Mouse (Mus musculus): ENCODE measurements around the gene Agtr1a.

The Agtr1a gene

GRCm38 (mm10) chr13:30336148-30336801, at the start of gene Agtr1a:
Agtr1a (plus strand) TSS chr13:30336441.
- peak; percentile 64 for DNase-seq (ENCODE audit: low read depth, low spot score)

DNA sequence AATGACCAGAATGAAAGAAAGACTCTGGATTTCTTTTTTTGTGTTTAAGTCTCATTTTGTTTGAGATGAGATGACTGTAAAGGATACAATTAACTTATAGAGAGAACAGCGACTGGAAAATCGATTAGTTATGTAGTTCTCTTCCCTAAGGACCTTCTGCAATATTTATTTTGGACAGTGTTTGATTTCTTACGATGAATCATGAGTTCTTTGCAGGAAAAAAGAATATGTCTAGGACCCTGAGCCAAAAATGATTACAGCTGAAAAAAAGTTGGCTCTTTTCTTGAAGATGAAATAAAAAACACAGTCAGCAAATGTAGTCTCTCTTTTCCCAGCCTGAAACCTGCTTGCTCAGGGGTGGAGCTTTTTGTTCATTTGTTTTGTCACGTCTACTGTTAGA, 26.0 kb upstream of the Agtr1a start:
- DNase-seq (ENCODE audit: low read depth, low spot score): no peak

DNA sequence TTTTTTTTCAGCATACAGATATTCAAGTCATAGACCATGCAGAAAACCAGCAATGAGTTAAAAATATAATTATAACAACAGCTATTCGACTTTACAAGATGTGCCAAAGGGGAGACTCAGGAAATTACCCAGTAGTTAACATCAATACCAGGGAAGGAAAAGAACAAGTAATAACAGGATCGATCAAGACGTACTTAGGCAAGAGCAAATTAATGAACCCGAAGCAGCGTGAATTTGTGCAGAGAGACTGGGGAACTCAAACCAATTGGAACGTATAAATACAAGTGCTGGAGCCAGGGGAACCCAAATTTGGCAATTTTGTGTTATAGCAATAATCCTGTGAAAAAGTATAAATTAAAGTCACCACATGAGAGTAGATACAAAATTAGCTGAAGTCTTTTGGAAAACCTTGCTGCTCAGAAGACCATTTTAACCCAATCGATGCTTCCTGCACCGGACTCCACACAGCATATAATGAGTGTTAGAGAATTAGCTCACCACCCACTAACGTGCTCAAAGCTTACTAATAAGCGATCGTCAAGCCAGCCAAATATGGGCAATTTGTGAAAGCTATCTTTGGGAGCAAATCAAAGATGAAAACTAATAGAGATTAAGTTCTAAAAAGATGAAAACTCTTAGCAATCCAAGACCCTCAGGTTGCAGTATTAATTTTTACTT, 11.4 kb upstream of the Agtr1a start:
- DNase-seq (ENCODE audit: low read depth, low spot score): no peak

DNA sequence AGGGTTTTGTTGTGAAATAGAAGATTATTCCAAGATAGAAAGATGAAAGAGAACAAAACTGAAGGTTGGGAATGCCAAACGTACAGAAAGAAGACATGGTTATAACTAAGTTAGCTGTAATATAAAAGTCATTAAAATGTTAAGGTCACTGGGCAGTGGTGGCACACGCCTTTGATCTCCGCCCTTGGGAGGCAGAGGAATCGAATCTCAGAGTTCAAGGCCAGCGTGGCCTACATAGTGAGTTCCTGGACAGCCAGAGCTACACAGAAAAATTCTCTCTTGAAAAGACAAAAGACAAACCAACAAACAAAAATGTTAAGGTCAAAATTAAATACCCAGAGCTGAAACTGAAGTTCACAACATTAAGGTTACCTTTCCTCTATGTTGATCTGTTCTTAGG, 5.2 kb upstream of the Agtr1a start:
- no peak for DNase-seq (ENCODE audit: low read depth, low spot score)

DNA sequence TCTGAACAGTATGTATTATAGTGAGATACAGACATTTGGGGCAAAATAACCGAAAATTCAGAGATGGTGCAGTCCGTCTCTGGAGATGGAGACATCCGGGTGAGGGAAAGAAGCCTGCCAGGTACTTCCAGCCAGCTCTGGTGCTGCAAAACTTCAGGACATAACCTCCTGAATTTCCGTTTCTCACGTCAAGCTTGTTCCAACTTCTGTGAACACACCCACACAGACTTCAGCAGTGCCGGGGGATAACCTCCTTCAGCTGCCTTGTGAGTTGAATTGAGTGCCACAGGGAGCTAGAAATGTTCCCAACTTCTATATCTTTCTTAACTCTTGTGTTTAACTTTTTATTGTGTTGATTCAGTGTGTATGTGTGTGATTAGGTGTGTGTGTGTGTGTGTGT, 4.4 kb upstream of the Agtr1a start:
- DNase-seq (ENCODE audit: low read depth, low spot score): no peak

GRCm38 (mm10) chr13:30332581-30332980, 3.7 kb upstream of the Agtr1a start:
- no peak for DNase-seq (ENCODE audit: low read depth, low spot score)

DNA sequence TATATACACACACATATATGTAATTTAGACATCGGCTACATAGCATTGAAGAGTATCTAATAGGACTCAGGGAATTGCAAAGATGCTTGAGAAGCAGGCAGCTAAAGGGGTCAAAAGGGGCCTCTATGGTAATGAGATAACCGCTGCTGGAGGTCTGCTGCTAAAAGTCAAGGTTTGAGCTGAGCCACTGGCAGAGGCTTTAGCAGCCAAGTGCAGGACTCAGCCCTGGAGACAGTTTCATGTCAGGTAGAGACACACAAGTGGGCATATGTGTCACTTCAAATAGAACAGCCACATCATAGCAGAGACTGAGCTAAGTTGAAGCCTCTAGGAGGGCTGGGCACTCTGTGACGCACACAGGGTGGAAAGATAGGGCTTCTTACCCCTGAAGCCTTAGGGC, 1.6 kb upstream of the Agtr1a start:
- no peak for DNase-seq (ENCODE audit: low read depth, low spot score)

DNA sequence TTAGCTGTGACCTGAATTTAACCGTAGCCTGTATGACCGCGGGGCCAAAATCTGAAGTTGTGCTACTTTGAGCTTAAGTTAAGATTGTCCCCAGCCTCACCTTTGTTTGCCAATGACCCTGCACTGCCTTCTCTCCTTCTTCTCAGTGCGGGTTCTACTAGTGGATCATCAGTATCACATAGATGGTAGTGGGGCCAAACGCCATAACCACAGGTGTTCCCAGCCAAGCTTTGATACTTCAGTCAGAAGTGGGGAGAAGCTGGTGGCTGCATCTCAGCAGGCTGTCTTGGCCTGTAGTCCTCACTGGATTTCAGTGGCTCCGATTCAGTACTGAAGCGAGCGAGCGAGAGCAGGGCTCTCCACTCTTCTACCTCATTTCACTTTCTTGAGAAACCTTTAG, 672 bp downstream of the Agtr1a start:
- DNase-seq (ENCODE audit: low read depth, low spot score): peak; percentile 3

DNA sequence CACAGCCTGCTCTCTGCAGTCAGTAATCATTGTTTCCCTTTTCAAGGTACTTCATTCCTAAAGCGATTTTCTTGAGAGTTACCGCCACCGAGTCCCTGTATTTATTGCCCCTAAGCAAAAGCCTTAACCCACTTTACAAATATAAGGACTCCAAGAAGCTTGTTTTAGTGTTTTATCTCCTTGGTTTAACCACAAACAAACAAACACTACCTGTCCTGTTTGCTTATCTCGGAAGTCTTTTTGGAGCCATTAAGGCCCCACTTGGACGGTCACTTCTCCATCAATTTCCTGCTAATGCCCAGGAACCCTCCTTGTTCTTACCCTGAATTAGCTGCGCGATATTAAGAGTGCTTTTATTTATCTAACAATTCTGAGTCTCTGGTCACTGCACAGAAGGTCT, 1.4 kb downstream of the Agtr1a start:
- DNase-seq (ENCODE audit: low read depth, low spot score): no peak

DNA sequence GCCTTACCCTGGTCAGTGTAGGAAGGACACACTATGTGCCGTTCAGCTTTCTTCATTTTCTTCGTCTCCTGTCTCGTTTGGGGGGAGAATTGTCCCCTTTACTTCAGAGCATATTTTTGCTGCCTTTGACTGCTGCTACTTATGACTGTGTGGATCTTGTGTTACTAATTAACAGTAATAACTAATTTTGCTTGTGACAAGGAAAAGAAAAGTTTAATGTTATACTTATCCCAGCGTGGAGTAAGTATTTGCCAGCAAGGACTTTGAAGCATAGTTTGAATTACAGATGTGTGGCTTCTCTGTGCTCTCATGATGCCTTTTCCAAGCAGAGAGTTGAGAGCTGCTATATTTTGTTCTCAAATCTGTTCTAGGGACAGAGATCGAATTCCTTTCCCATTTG, 2.3 kb downstream of the Agtr1a start:
- DNase-seq (ENCODE audit: low read depth, low spot score): no peak

GRCm38 (mm10) chr13:30339927-30340326, 3.7 kb downstream of the Agtr1a start:
- DNase-seq (ENCODE audit: low read depth, low spot score): no peak

DNA sequence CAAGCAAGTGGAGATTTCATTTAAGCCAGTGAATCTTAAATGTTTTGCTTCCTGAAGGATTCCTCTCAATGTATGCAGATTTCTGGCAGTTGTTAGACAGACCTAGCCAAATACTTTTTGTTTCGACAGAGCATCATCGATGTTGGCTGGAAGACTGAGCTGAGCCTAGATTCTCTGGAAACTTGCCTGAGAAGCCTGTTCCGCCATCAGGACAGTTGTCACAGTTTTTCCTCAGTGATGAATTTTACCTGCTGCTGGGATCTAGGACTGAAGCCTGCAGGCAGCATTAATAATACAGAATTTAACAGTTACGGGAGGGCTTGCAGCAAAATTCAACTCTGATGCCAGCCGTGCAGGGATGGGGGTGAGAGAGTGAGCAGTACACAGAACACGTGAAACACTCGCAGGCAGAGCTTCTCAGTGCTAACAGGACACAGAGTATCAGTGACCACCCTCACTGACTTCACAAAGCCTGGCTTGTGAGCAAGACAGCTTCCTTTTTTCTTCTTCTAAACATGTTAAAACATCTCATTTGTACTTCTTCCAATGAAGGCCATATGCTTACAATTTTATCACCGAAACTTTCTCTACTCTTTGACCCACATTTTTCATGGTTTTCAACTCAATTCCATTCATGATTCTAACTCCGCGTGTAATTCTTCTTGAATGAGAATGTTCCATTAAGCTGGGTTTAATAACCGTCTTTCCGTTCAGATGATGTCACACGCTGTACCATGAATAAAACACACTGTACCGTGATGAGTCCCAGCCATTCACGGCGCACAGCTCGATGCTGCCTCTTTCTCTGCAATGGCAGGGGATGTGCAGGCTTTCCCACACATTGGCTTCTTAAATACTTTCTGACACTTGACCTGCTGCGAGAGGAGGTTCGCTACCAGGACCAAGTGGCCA, 6.0 kb downstream of the Agtr1a start:
- DNase-seq (ENCODE audit: low read depth, low spot score): no peak

DNA sequence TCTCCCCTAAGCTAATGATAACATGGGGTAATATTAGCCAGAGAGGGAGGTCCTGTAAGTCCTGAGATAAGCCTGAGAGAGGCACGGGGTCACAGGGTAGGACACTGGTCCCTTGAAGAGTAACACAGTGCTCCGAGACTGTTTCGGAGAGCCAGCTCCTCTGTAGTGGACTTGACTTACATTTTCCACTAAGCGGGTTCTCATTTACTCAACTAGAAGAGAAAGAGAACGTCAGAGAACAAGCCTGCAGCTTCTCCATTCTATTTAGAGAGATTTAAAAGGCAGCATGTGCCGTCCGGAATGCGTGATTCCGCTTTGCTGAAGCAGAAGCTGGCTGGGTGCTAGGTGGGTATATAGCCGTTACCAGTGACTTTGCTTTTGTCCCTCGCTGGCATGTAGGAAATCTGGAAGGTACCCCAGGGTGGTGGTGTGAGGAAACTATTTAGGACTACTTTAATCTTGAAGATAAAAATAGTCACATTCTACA, 9.2 kb downstream of the Agtr1a start:
- DNase-seq (ENCODE audit: low read depth, low spot score): no peak

- no peak for DNase-seq (ENCODE audit: low read depth, low spot score)
These were observed 10.6 kb downstream of the Agtr1a start for GRCm38 (mm10) chr13:30346881-30347280.

DNA sequence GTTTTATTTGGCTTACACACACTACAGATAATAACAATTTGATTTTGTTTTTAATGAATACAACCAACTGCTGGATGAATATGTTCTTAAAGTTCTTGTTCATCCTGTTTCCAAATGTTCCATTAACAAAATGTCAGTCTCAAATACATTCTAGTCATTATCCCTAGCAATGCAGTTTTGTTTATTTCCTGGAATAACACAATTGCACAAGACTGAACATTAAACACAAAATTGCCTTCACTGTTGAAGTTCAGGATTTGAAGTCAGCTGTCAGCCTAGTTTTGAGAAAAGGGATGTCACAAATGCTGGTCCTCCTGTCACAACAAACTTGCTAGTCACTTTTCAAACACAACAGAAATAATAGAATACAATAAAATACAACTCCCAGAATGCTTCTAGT, 12.1 kb downstream of the Agtr1a start:
- no peak for DNase-seq (ENCODE audit: low read depth, low spot score)

DNA sequence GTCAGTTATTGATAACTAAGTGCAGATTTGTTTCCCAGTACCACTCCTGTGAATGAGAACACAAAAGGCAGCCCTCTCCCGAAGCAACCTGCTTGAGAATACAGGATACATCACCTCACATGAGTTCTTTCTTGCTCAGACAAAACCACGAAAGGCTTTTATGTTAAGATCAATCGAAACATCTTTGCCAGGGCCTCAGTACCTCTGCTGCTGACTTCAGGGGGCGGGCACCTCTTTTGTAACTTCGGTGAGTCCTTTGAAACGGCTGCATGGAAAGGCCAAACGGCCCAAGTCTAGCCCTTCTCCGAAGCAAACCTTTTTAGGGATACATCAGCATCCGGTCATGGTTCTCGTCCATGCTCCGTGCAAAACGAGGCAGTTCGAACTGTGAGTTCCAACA, 15.7 kb downstream of the Agtr1a start:
- DNase-seq (ENCODE audit: low read depth, low spot score): no peak

DNA sequence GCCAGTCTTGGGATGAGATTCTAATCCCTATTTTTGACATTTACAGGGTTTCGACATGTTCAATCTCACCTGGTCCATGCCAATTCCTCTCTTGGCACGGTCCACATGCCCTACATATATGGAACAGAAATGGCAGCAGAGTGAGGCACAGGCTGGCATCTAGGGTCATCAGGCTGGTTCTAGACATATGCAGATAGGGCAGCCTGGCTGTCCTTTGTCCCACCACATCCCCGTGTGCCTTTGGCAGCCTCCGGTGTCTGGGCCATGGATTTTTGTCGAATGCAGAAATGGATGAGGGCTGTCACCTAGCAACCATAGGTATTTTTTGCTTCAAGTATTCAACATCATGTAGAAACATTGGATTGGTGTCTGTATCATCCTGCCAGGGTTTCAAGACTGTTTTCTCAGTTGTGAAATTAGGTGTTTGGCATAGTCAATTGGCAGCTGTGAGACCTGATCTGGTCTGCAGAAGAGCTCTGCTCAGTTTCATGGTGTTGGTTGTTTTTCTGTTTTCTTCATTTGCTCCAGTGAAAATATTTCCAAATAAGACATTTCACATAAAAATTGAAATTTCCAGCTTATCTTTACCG, 18.8 kb downstream of the Agtr1a start:
- DNase-seq (ENCODE audit: low read depth, low spot score): no peak

DNA sequence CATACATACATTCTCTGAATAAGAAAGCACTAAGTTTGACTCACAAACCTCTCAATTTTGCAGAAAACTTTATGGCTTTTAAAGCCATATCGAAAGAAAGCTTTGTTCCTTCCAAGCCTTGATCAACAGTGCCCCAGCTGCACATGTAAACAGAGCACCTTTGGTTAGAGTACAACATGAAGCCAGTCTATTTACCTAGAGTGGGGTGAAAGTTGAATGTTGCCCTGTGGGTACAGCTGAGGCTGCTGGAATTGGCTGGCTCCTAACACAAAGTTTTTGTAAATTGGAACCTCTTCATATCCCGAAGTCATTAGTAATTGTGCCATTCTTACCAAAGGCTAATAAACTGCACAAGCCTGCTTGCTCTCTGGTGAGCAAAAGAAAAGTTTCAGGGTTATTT, 19.7 kb downstream of the Agtr1a start:
- no peak for DNase-seq (ENCODE audit: low read depth, low spot score)

DNA sequence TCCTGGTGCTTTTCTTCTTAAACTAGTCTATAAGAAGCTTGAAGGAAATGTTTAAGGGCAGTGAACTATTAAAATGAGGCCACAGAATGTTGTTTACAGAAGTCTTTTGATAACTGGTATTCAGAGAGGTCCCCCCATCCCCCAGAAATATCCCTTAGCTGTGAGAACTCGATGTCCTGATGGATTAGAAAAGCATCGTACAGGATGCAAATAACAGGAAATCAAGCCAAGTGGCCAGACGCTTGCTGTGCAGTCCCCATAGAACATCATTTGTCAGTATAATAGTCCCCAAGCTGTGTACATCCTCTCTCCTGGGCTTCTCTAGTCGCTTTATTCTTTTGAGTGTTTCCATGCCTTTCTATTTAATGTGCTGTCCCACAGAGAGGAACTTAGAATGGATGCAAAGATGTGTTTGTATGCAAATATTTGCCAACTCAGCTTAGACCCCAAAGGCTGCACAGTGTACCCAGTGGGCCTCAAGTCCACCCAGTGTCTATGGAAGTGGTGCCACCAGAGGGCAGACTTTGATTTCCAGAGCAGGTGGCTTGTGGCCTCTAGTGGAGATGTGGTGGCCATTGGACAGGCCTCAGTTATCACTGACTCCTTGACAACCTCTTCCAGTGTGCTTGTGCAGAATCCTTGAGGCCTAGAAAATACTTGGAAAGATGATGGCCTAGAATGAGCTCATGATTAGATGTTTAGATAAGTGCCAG, 22.4 kb downstream of the Agtr1a start:
- peak; percentile 12 for DNase-seq (ENCODE audit: low read depth, low spot score)

DNA sequence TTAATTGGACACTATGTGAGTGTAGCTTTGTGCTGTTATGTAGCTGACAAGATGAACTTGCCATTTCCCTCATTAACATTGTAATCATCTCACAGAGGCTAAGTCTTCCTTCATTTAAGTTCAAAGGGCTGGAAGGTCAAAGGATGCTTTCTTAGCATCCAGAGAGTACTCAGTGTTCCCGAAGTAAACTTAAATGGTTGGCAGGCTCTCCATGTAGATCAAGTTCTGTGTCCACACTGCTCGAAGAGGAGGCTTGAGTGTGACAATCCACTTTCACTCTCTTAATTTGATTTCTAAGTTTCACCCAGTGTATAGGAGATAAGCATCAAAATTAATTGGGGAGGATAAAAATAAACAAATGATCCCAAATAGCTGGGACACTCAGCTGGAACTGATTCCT, 23.6 kb downstream of the Agtr1a start:
- DNase-seq (ENCODE audit: low read depth, low spot score): no peak

DNA sequence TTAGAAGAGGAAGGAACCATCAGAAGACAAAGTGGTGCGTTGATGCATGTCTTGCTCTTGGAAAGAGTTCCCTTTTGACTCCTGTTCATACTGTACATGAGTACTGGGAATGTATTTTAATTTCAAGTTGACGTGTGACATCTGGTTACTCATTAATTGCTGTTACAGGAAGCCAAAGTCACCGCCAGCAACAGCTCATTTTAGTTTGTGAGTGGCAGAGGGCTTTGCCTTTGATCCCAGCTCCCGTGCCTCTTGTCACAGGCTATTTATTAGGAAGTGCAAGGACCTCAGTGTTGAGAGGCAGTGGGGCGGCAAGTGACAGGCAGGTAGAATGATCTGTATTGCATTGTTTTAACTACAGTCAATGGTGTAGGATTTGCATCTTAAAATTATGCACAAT, 24.8 kb downstream of the Agtr1a start:
- no peak for DNase-seq (ENCODE audit: low read depth, low spot score)
